Mouse (Mus musculus) hindbrain, embryonic 12.5 days (tissue): Measurements from ENCODE around the gene Casz1. TPM values are rescaled to one million over a fixed set of nuclear protein-coding genes. Genes with fewer than 3 reads are reported as not detected.

Experiments
- ATAC-seq: fragments of 200-750 bp; cut with Nextera tagmentation; 2 replicates; pipeline ENCODE4 v1.8.0; 2017; ENCODE audit warnings: moderate TSS enrichment; ENCODE audit not compliant: low FRiP score
- H3K27ac ChIP-seq: fragments of 300-500 bp; sonication (generic); 2 replicates; pipeline ENCODE4 v1.5.1; 2016; ENCODE audit warnings: mild to moderate bottlenecking
- H3K27me3 ChIP-seq: fragments of 300-500 bp; sonication (generic); 2 replicates; pipeline ENCODE4 v1.6.1; 2016; ENCODE audit warnings: mild to moderate bottlenecking
- H3K36me3 ChIP-seq: fragments of 300-500 bp; sonication (generic); 2 replicates; pipeline ENCODE4 v1.6.1; 2016; ENCODE audit warnings: mild to moderate bottlenecking
- H3K4me1 ChIP-seq: fragments of 300-500 bp; sonication (generic); 2 replicates; pipeline ENCODE4 v1.6.1; 2016
- H3K4me2 ChIP-seq: fragments of 300-500 bp; sonication (generic); replicated peaks from 2 replicates; pipeline ENCODE4 v1.6.1; 2016; ENCODE audit warnings: mild to moderate bottlenecking
- H3K4me3 ChIP-seq: fragments of 300-500 bp; sonication (generic); 2 replicates; pipeline ENCODE4 v1.5.1; 2016; ENCODE audit warnings: mild to moderate bottlenecking
- H3K9ac ChIP-seq: fragments of 300-500 bp; sonication (generic); 2 replicates; pipeline ENCODE4 v1.6.1; 2016; ENCODE audit warnings: mild to moderate bottlenecking, moderate library complexity
- H3K9me3 ChIP-seq: fragments of 300-500 bp; sonication (generic); replicated peaks from 2 replicates; pipeline ENCODE4 v1.6.1; 2016; ENCODE audit warnings: mild to moderate bottlenecking
- WGBS: fragments of 180-500 bp; shearing (Covaris S2); methylation state at CpG from one replicate; pipeline ENCODE4 v1.1.7; 2016; 5-methylcytosine and 5-hydroxymethylcytosine counted together
- polyA plus RNA-seq: library from polyadenylated mRNA; unstranded; fragments of >200 nt; fragmentation: Nextera tagmentation; extraction: Ambion mirVana; gene quantifications from 2 replicates; pipeline ENCODE4 v1.2.1, GENCODE M21; 2016

Casz1 gene
- polyA plus RNA-seq, 1 experiment from 2014 or later: 8.9 TPM

GRCm38 (mm10) chr4:149000746-149001145, 196.5 kb downstream of the Casz1 start:
- Histone ChIP-seq H3K27ac (no peak overlapping the region), H3K4me1 (no peaks in the 10 kb centered on the region), H3K27me3 (no peaks in the 10 kb centered on the region), H3K4me2 (no peak overlapping the region), H3K36me3 (no peaks in the 10 kb centered on the region), H3K4me3 (no peak overlapping the region), H3K9me3 (no peaks in the 10 kb centered on the region), H3K9ac (no peak overlapping the region)
- 89% methylated on average over 6 of the region's 6 CpGs for WGBS
- ATAC-seq: no peak

- 83% methylated on average over 5 of the region's 5 CpGs for WGBS
- no peak overlapping the region for H3K27ac ChIP-seq
Observed at GRCm38 (mm10) chr4:149001515-149001914, 197.3 kb downstream of the Casz1 start.

GRCm38 (mm10) chr4:149002441-149003093, 198.3 kb downstream of the Casz1 start:
- 91% methylated on average over 11 of the region's 11 CpGs for WGBS
- ATAC-seq: no peak
- Histone ChIP-seq H3K36me3 (no peaks in the 10 kb centered on the region), H3K27me3 (no peaks in the 10 kb centered on the region), H3K9ac (no peak overlapping the region), H3K9me3 (no peaks in the 10 kb centered on the region), H3K27ac (no peak overlapping the region), H3K4me2 (no peak overlapping the region), H3K4me1 (no peaks in the 10 kb centered on the region), H3K4me3 (no peak overlapping the region)

More at GRCm38 (mm10) chr4:149001515-149001914, 197.3 kb downstream of the Casz1 start:
- H3K36me3 ChIP-seq: no peaks in the 10 kb centered on the region
- no peaks in the 10 kb centered on the region for H3K4me1 ChIP-seq
- H3K9me3 ChIP-seq: no peaks in the 10 kb centered on the region
- no peak for ATAC-seq
- H3K9ac ChIP-seq: no peak overlapping the region
- H3K4me3 ChIP-seq: no peak overlapping the region
- no peak overlapping the region for H3K4me2 ChIP-seq
- H3K27me3 ChIP-seq: no peaks in the 10 kb centered on the region

Other genes starting within 250 kb of the Casz1 start
- 92.3 and 97.6 TPM in 2 replicates for gene Exosc10, start 246.0 kb upstream of the Casz1 start, polyA plus RNA-seq
- gene Srm, start 212.9 kb upstream of the Casz1 start, polyA plus RNA-seq: 143 and 148 TPM in 2 replicates
- 0.44 and 0.45 TPM in 2 replicates for gene Masp2, start 201.9 kb upstream of the Casz1 start, polyA plus RNA-seq
- 333 and 353 TPM in 2 replicates for gene Tardbp, start 177.4 kb upstream of the Casz1 start, polyA plus RNA-seq
- not detected in 2 replicates for gene Gm572, start 161.1 kb upstream of the Casz1 start, polyA plus RNA-seq